ENCODE assay signal across 25 mouse cellular contexts in genomic region chr7:70756676-70757075, GRCm38 (mm10).
"Had no signal": no experiment of that assay in that cellular context is flagged by ENCODE, and none has a peak within 500 bp of the region (broad histone marks: within the 10 kb centered on the region; RNA-seq: fewer than 3 reads in every experiment).

No protein-coding gene starts in this region.

- H3K4me2 ChIP-seq: heart, embryonic 11.5 days; hindbrain, embryonic 12.5 days; hindbrain, embryonic 14.5 days; intestine, embryonic 15.5 days; limb, embryonic 12.5 days; liver, embryonic 11.5 days; liver, embryonic 13.5 days; liver, embryonic 15.5 days had no signal

- H3K27me3 ChIP-seq: intestine, embryonic 15.5 days; limb, embryonic 12.5 days; liver, embryonic 13.5 days; liver, embryonic 15.5 days had no signal

- DNase-seq: gastrocnemius, adult 2 months; gastrocnemius, postnatal 10 days; gastrocnemius, postnatal 25 days; heart, adult 2 months; heart, postnatal 10 days; heart, postnatal 4 days; kidney, postnatal 25 days; liver; liver, embryonic 13.5 days; liver, postnatal 0 days had no signal

- H3K9me3 ChIP-seq: hindbrain, embryonic 12.5 days; intestine, embryonic 15.5 days had no signal

- H3K4me1 ChIP-seq: hindbrain, embryonic 12.5 days; intestine, embryonic 15.5 days; limb, embryonic 10.5 days; limb, embryonic 12.5 days; liver, embryonic 13.5 days; liver, embryonic 15.5 days had no signal

- H3K4me3 ChIP-seq: gastrocnemius, adult 2 months; heart, adult 2 months; hindbrain, embryonic 10.5 days; hindbrain, embryonic 12.5 days; intestine, embryonic 15.5 days; layer of hippocampus, adult 2 months; left cerebral cortex, adult 2 months; limb, embryonic 10.5 days; limb, embryonic 12.5 days; liver, embryonic 13.5 days; liver, embryonic 15.5 days had no signal

- H3K9ac ChIP-seq: hindbrain, embryonic 12.5 days; hindbrain, embryonic 14.5 days; intestine, embryonic 15.5 days; limb, embryonic 12.5 days; liver, embryonic 13.5 days; liver, embryonic 15.5 days; liver, postnatal 0 days had no signal

- H3K36me3 ChIP-seq: hindbrain, embryonic 10.5 days; hindbrain, embryonic 12.5 days; intestine, embryonic 15.5 days; limb, embryonic 10.5 days; limb, embryonic 12.5 days; liver, embryonic 13.5 days; liver, embryonic 15.5 days had no signal

- H3K27ac ChIP-seq: gastrocnemius, adult 2 months; heart, adult 2 months; hindbrain, embryonic 10.5 days; hindbrain, embryonic 12.5 days; hindbrain, embryonic 14.5 days; intestine, embryonic 15.5 days; layer of hippocampus, adult 2 months; left cerebral cortex, adult 2 months; limb, embryonic 10.5 days; limb, embryonic 12.5 days; liver, embryonic 13.5 days; liver, embryonic 15.5 days had no signal

- ATAC-seq: forebrain, embryonic 16.5 days; hindbrain, embryonic 16.5 days; inflammation-experienced regulatory T-cells, adult 6 months; intestine, embryonic 15.5 days; intestine, postnatal 0 days; liver, postnatal 0 days had no signal
